Mouse (Mus musculus): ENCODE measurements around the gene G6pc.

DNA sequence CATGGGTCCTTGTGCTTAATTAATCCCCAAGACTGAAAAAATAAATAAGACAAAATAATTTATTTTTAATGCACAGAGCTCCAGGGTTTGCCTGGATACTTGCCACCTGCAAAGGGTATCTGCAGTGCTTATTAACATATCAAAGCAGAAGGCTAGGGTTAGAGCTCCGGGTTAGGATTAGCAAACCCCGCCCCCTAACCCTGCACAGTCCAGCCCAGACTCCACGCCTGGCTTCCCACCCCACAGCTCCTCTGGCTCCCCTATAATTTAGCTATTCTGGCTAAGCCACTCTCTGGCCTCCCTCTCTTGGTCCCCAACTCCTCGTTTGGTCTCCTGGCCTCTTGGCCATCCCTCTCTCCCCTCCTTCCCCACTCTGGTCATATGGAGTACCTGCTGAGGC, 14.5 kb downstream of the G6pc start:
- TF ChIP-seq CTCF (IDR thresholded peaks at IDR 0.05; ENCODE audit: low read depth) (no peak), EP300 (IDR thresholded peaks at IDR 0.05; ENCODE audit: low read depth) (no peak)

Measured in liver, postnatal 0 days (tissue).